ENCODE assay signal across 25 mouse cellular contexts in genomic region chr9:7507321-7507876, GRCm38 (mm10). TPM values are rescaled to one million over a fixed set of nuclear protein-coding genes. Genes with fewer than 3 reads are reported as not detected.
"Had no signal": no experiment of that assay in that cellular context is flagged by ENCODE, and none has a peak within 500 bp of the region (broad histone marks: within the 10 kb centered on the region; RNA-seq: fewer than 3 reads in every experiment).

No protein-coding gene starts in this region.

- H3K4me3 ChIP-seq: neural tube, embryonic 12.5 days; neural tube, embryonic 13.5 days; neural tube, embryonic 15.5 days; stomach, embryonic 15.5 days had no signal

- H3K27ac ChIP-seq: neural tube, embryonic 12.5 days; neural tube, embryonic 13.5 days; neural tube, embryonic 15.5 days; stomach, embryonic 15.5 days; stomach, postnatal 0 days had no signal

- H3K9ac ChIP-seq: neural tube, embryonic 12.5 days; neural tube, embryonic 13.5 days; neural tube, embryonic 15.5 days; stomach, embryonic 15.5 days had no signal

- H3K4me1 ChIP-seq: neural tube, embryonic 12.5 days; neural tube, embryonic 13.5 days; neural tube, embryonic 15.5 days; stomach, embryonic 15.5 days had no signal

- H3K27me3 ChIP-seq: neural tube, embryonic 12.5 days; neural tube, embryonic 13.5 days; neural tube, embryonic 15.5 days; stomach, embryonic 15.5 days had no signal

- DNase-seq: retina, postnatal 1 day; right cerebral cortex, adult 18-20 months; right cerebral cortex, postnatal 14 days; right cerebral cortex, postnatal 25 days; right cerebral cortex, postnatal 4 days; spleen, adult 18-20 months; thymus, adult 18-20 months; thymus, adult 2 months; thymus, postnatal 14 days; thymus, postnatal 25 days; thymus, postnatal 36 days; thymus, postnatal 4 days had no signal

- H3K9me3 ChIP-seq: neural tube, embryonic 12.5 days; neural tube, embryonic 13.5 days; neural tube, embryonic 15.5 days; stomach, embryonic 15.5 days had no signal

- H3K36me3 ChIP-seq: neural tube, embryonic 12.5 days; neural tube, embryonic 13.5 days; neural tube, embryonic 15.5 days; stomach, embryonic 15.5 days had no signal

- H3K4me2 ChIP-seq: neural tube, embryonic 12.5 days; neural tube, embryonic 13.5 days; neural tube, embryonic 15.5 days; stomach, embryonic 15.5 days had no signal

RNA-seq across cellular contexts. Expression of gene Mmp10, which starts 5.2 kb away (rescaled TPM):
- total RNA-seq: neutrophil, adult 5-6 weeks had no signal
- polyA plus RNA-seq: neural tube, embryonic 12.5 days; neural tube, embryonic 13.5 days; neural tube, embryonic 14.5 days; neural tube, embryonic 15.5 days; spleen, adult 2 months; stomach, embryonic 14.5 days; stomach, embryonic 16.5 days; stomach, postnatal 0 days; testis, adult 2 months; thymus, adult 2 months had no signal

RNA-seq across cellular contexts. Expression of gene Mmp8, which starts 50.9 kb away (rescaled TPM):
- polyA plus RNA-seq: neural tube, embryonic 14.5 days; small intestine, adult 2 months; testis, adult 2 months; urinary bladder, adult 2 months had no signal
